Mouse (Mus musculus): ENCODE data around the gene Edrf1. TPM values are rescaled to one million over a fixed set of nuclear protein-coding genes. Genes with fewer than 3 reads are reported as not detected.

Gene Edrf1
- polyA plus RNA-seq, 1 experiment from 2014 or later = 15.2 TPM

DNA sequence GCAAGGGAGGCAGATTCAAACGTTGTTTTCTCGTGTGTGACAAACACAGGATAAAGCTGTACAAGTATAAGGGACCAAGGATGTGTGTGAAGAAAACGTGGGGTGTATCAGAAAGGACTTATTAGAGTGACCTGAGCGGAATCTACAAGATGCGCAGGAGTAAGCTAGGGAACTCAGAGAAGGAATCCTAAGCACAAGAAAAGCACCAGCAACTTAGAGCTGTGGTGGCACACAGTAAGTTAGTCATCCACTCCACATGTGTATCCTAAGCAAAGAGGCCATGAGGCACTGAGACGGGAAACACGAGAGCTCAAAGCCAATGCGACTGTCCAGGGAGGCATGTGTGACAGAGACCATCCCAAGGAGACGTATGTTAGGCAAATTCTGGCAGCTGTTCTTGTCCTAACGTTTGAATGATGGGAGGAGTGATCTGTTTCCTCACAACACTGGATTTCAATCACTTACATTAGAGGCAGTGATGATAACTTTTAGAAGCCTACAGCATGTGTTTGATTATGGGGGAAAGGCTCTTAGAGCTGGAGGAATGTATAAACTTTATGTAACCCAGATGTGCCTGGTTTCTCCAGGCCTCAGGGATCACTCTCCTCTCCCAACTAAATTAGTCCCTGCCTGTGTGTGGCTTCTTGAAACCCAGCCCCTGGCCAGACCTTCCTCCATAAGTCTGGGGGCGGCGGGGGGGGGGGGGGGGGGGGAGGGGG lies 2.3 kb upstream of the Edrf1 start:
- ATAC-seq (replicated peaks; ENCODE audit: insufficient number of reproducible peaks, low FRiP score, low TSS enrichment) = no peak

DNA sequence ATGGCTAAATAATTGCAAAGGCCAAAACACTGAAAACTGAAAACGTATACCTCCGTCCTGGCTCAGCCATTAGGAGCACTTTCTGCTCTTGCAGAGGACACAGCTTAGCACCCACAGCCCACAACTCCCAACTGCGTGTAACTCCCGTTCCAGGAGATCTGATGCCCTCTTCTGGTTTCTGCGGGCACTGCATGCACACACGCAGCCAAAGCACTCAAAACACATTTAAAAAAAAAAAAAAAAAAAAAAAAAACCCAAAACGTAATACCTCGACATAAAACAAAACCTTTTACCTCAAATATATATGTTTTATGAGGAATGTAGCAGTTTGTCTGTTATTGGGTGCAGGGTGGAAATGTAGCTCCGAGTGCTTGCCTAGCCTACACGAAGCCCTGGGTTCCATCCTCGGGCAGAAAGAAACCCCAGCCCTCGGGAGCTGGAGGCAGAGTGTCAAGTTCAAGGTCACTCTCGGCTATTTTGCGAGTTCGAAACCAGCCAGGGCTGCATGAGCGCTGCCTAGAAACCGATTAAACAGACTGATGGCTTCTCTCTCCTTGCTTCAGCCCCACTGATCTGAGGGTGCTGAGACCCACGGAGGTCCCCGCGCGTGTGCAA lies 498 bp upstream of the Edrf1 start:
- Histone ChIP-seq H3K4me3 (ENCODE audit: low read depth, low read length) (peak overlapping the region; percentile 96), H3K27me3 (ENCODE audit: control insufficient read depth, insufficient read depth, low read length) (no peaks in the 10 kb centered on the region), H3K9me3 (replicated peaks; ENCODE audit: control insufficient read depth, low read length) (no peaks in the 10 kb centered on the region), H3K27ac (ENCODE audit: low read depth, low read length) (peak overlapping the region; percentile 75), H3K9ac (ENCODE audit: low read depth, low read length) (peak overlapping the region; percentile 83), H3K36me3 (ENCODE audit: control insufficient read depth, insufficient read depth, low read length) (peaks cover 8% of the 10 kb centered on the region), H3K4me2 (peak overlapping the region; percentile 92), H3K4me1 (ENCODE audit: control insufficient read depth, insufficient read depth, low read length) (peaks cover 5% of the 10 kb centered on the region; the same call in 1 of the 2 replicates)
- 3% methylated on average over 21 of the region's 21 CpGs for WGBS (ENCODE audit: insufficient replicate concordance)
- ATAC-seq (replicated peaks; ENCODE audit: insufficient number of reproducible peaks, low FRiP score, low TSS enrichment) = 0 out of 2 replicates have a peak, but pooled peaks have one; percentile 1

More for the DNA sequence above, 2.3 kb upstream of the Edrf1 start:
- Histone ChIP-seq H3K4me3 (ENCODE audit: low read depth, low read length) (no peak overlapping the region), H3K9me3 (replicated peaks; ENCODE audit: control insufficient read depth, low read length) (no peaks in the 10 kb centered on the region), H3K4me2 (no peak overlapping the region), H3K27ac (ENCODE audit: low read depth, low read length) (no peak overlapping the region), H3K9ac (ENCODE audit: low read depth, low read length) (no peak overlapping the region), H3K36me3 (ENCODE audit: control insufficient read depth, insufficient read depth, low read length) (no peaks in the 10 kb centered on the region), H3K4me1 (ENCODE audit: control insufficient read depth, insufficient read depth, low read length) (peaks cover 5% of the 10 kb centered on the region; the same call in 1 of the 2 replicates), H3K27me3 (ENCODE audit: control insufficient read depth, insufficient read depth, low read length) (no peaks in the 10 kb centered on the region)
- WGBS (ENCODE audit: insufficient replicate concordance) = 52% methylated on average over 10 of the region's 12 CpGs

DNA sequence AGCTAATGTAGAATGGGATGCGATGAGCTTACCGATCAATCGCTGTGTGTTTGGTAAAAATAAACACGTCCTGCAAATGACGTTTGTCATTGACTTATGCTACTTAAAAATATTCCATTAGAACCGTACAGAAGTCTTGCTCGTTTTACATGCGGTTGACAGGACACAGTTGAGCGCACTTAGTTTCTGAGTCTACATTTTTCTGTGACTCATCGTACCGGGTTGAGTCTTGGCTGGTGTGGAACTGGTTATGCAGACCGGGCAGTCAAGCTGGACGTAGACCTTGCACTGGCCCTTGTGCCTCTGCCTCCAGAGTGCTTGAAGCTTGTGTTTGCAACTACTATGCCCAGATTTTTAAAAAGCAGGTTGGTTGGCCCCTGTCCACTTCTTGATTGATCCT lies 963 bp downstream of the Edrf1 start:
- peak overlapping the region; percentile 92 for H3K4me2 ChIP-seq
- H3K4me1 ChIP-seq (ENCODE audit: control insufficient read depth, insufficient read depth, low read length) = peaks cover 5% of the 10 kb centered on the region; the same call in 1 of the 2 replicates
- peak overlapping the region; percentile 78; the same call in 1 of the 2 replicates for H3K27ac ChIP-seq (ENCODE audit: low read depth, low read length)
- H3K36me3 ChIP-seq (ENCODE audit: control insufficient read depth, insufficient read depth, low read length) = peaks cover 18% of the 10 kb centered on the region
- peak overlapping the region; percentile 97 for H3K9ac ChIP-seq (ENCODE audit: low read depth, low read length)
- H3K9me3 ChIP-seq (replicated peaks; ENCODE audit: control insufficient read depth, low read length) = no peaks in the 10 kb centered on the region
- no peak for ATAC-seq (replicated peaks; ENCODE audit: insufficient number of reproducible peaks, low FRiP score, low TSS enrichment)
- peak overlapping the region; percentile 96 for H3K4me3 ChIP-seq (ENCODE audit: low read depth, low read length)
- 11% methylated on average over 13 of the region's 13 CpGs for WGBS (ENCODE audit: insufficient replicate concordance)
- no peaks in the 10 kb centered on the region for H3K27me3 ChIP-seq (ENCODE audit: control insufficient read depth, insufficient read depth, low read length)

DNA sequence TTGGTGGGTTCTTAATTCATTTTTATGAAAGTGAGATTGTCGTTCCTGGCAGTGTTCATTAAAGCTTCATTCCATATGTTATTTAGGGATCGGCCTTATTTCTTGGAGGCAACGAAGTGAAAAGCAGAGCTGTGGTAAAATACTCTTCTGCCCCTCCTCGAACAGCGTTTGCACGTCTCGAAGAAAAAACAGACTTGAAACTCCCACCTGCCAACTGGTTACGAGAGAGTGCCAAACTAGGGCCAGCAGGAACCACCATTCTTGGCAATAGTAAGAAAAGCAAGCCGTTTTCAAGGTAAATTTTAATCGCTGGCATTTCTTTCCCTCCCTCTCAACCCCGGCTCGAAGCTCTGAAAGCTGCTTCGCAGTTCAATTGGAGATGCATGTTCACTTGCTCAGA lies 1.5 kb downstream of the Edrf1 start:
- no peaks in the 10 kb centered on the region for H3K27me3 ChIP-seq (ENCODE audit: control insufficient read depth, insufficient read depth, low read length)
- H3K27ac ChIP-seq (ENCODE audit: low read depth, low read length) = no peak overlapping the region
- H3K4me1 ChIP-seq (ENCODE audit: control insufficient read depth, insufficient read depth, low read length) = peaks cover 5% of the 10 kb centered on the region; the same call in 1 of the 2 replicates
- peak overlapping the region; percentile 96 for H3K4me3 ChIP-seq (ENCODE audit: low read depth, low read length)
- H3K9ac ChIP-seq (ENCODE audit: low read depth, low read length) = 0 out of 2 replicates have a peak overlapping the region, but pooled peaks have one; percentile 97
- H3K9me3 ChIP-seq (replicated peaks; ENCODE audit: control insufficient read depth, low read length) = no peaks in the 10 kb centered on the region
- H3K4me2 ChIP-seq = peak overlapping the region; percentile 92
- 88% methylated on average over 13 of the region's 13 CpGs for WGBS (ENCODE audit: insufficient replicate concordance)
- peaks cover 20% of the 10 kb centered on the region for H3K36me3 ChIP-seq (ENCODE audit: control insufficient read depth, insufficient read depth, low read length)
- no peak for ATAC-seq (replicated peaks; ENCODE audit: insufficient number of reproducible peaks, low FRiP score, low TSS enrichment)

DNA sequence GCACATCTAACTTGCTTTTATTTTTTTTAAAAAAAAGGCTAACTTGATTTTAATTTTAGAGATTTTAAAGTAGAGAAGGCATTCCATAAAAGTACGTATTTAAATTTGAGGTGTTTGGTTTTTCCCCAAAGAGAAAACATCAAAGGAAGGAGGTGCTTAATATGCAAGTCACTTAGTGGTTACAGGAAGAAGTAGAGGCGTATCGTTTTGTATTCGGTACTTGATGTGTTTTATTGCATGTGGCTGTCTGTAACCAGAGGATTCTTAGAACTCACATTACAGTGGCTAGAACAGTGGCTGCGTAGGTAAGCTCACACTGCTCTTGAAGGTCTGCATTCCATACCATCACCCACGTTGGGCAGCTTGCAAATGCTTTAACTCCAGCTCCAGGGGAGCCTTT lies 8.4 kb downstream of the Edrf1 start:
- H3K4me1 ChIP-seq (ENCODE audit: control insufficient read depth, insufficient read depth, low read length) = no peaks in the 10 kb centered on the region
- ATAC-seq (replicated peaks; ENCODE audit: insufficient number of reproducible peaks, low FRiP score, low TSS enrichment) = no peak
- H3K9me3 ChIP-seq (replicated peaks; ENCODE audit: control insufficient read depth, low read length) = no peaks in the 10 kb centered on the region
- no peak overlapping the region for H3K27ac ChIP-seq (ENCODE audit: low read depth, low read length)
- no peaks in the 10 kb centered on the region for H3K27me3 ChIP-seq (ENCODE audit: control insufficient read depth, insufficient read depth, low read length)
- H3K4me2 ChIP-seq = no peak overlapping the region
- peaks cover 56% of the 10 kb centered on the region for H3K36me3 ChIP-seq (ENCODE audit: control insufficient read depth, insufficient read depth, low read length)
- WGBS (ENCODE audit: insufficient replicate concordance) = 89% methylated on average over 6 of the region's 6 CpGs
- no peak overlapping the region for H3K9ac ChIP-seq (ENCODE audit: low read depth, low read length)
- H3K4me3 ChIP-seq (ENCODE audit: low read depth, low read length) = no peak overlapping the region

DNA sequence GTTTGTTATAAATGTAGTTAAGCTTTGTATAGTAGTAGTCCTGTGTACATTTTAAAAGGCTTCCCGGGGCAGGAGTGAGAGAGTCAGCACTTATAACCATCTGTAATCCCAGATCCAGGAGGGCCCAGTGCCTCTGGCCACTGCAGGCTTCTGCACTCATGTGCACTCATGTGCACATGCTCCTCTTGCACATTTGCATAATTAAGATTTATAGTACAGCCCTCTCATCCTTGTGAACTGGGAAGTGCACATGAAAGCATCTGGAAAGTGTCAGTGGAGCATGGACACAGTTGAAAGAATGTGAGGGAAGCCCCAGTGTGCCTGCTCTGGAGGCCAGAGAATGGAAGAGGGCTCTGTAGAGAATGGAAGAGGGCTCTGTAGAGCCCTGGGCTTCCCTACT lies 25.1 kb downstream of the Edrf1 start:
- no peak for ATAC-seq (replicated peaks; ENCODE audit: insufficient number of reproducible peaks, low FRiP score, low TSS enrichment)
- H3K36me3 ChIP-seq (ENCODE audit: control insufficient read depth, insufficient read depth, low read length) = peaks cover 47% of the 10 kb centered on the region
- no peak overlapping the region for H3K27ac ChIP-seq (ENCODE audit: low read depth, low read length)
- H3K27me3 ChIP-seq (ENCODE audit: control insufficient read depth, insufficient read depth, low read length) = no peaks in the 10 kb centered on the region
- H3K4me1 ChIP-seq (ENCODE audit: control insufficient read depth, insufficient read depth, low read length) = no peaks in the 10 kb centered on the region
- H3K9ac ChIP-seq (ENCODE audit: low read depth, low read length) = no peak overlapping the region
- WGBS (ENCODE audit: insufficient replicate concordance) = 97% methylated on average over 1 of the region's 1 CpGs
- H3K4me2 ChIP-seq = no peak overlapping the region
- H3K4me3 ChIP-seq (ENCODE audit: low read depth, low read length) = no peak overlapping the region
- no peaks in the 10 kb centered on the region for H3K9me3 ChIP-seq (replicated peaks; ENCODE audit: control insufficient read depth, low read length)

DNA sequence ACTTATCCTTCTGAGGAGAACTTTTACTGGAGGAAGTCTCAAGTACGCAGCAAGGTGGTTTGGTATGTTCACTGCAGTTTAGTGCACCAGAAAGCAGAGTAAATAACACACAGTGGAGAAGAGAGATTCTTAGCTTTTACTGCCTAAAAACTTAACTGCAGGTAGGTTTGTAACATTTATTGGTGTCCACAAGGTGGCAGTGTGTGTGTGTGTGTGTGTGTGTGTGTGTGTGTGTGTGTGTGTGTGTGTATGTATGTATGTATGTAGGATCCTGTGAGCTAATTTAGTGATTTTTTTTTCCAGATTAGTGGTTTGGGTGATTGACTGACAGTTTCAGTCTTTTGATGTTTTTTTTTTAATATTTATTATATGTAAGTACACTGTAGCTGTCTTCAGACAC lies 31.7 kb downstream of the Edrf1 start:
- H3K36me3 ChIP-seq (ENCODE audit: control insufficient read depth, insufficient read depth, low read length) = peaks cover 33% of the 10 kb centered on the region
- H3K4me2 ChIP-seq = no peak overlapping the region
- no peak overlapping the region for H3K9ac ChIP-seq (ENCODE audit: low read depth, low read length)
- H3K27ac ChIP-seq (ENCODE audit: low read depth, low read length) = no peak overlapping the region
- no peaks in the 10 kb centered on the region for H3K27me3 ChIP-seq (ENCODE audit: control insufficient read depth, insufficient read depth, low read length)
- no peaks in the 10 kb centered on the region for H3K4me1 ChIP-seq (ENCODE audit: control insufficient read depth, insufficient read depth, low read length)
- 88% methylated on average over 1 of the region's 1 CpGs for WGBS (ENCODE audit: insufficient replicate concordance)
- no peak overlapping the region for H3K4me3 ChIP-seq (ENCODE audit: low read depth, low read length)
- no peak for ATAC-seq (replicated peaks; ENCODE audit: insufficient number of reproducible peaks, low FRiP score, low TSS enrichment)
- H3K9me3 ChIP-seq (replicated peaks; ENCODE audit: control insufficient read depth, low read length) = no peaks in the 10 kb centered on the region

DNA sequence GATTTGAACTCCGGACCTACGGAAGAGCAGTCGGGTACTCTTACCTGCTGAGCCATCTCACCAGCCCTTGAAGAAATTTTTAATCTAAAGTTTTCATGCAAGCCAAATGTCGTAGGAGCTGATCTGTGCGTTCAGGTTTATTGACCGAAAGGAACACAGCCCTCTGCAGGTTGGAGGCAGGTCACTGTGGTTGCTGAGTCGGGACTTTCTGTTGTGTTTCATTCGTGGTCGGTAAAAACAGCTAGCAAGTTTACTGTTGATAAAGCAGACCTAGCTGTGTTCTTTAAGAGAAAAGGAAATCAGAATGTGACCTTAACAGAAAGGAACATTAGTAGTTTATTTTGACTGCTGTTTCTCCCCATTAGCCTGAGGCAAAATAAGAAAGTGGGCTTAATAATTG lies 32.6 kb downstream of the Edrf1 start:
- no peak overlapping the region for H3K4me3 ChIP-seq (ENCODE audit: low read depth, low read length)
- peaks cover 33% of the 10 kb centered on the region for H3K36me3 ChIP-seq (ENCODE audit: control insufficient read depth, insufficient read depth, low read length)
- no peaks in the 10 kb centered on the region for H3K27me3 ChIP-seq (ENCODE audit: control insufficient read depth, insufficient read depth, low read length)
- H3K4me2 ChIP-seq = no peak overlapping the region
- H3K9ac ChIP-seq (ENCODE audit: low read depth, low read length) = no peak overlapping the region
- ATAC-seq (replicated peaks; ENCODE audit: insufficient number of reproducible peaks, low FRiP score, low TSS enrichment) = no peak
- 93% methylated on average over 9 of the region's 9 CpGs for WGBS (ENCODE audit: insufficient replicate concordance)
- no peak overlapping the region for H3K27ac ChIP-seq (ENCODE audit: low read depth, low read length)
- no peaks in the 10 kb centered on the region for H3K9me3 ChIP-seq (replicated peaks; ENCODE audit: control insufficient read depth, low read length)
- no peaks in the 10 kb centered on the region for H3K4me1 ChIP-seq (ENCODE audit: control insufficient read depth, insufficient read depth, low read length)

Data from heart, embryonic 11.5 days (tissue).